24 mouse cellular contexts compared by ENCODE assay signal in genomic region chr12:57891556-57891955, GRCm38 (mm10).
"Had no signal": no experiment of that assay in that cellular context is flagged by ENCODE, and none has a peak within 500 bp of the region (broad histone marks: within the 10 kb centered on the region; RNA-seq: fewer than 3 reads in every experiment).

No protein-coding gene starts in this region.

- H3K4me2 ChIP-seq: heart, embryonic 12.5 days; hindbrain, embryonic 12.5 days; hindbrain, embryonic 14.5 days; kidney, embryonic 15.5 days; limb, embryonic 12.5 days; liver, embryonic 12.5 days had no signal

- H3K4me1 ChIP-seq: heart, embryonic 10.5 days; heart, embryonic 12.5 days; hindbrain, embryonic 10.5 days; hindbrain, embryonic 12.5 days; kidney, embryonic 15.5 days; limb, embryonic 10.5 days; limb, embryonic 12.5 days; liver, embryonic 12.5 days had no signal

- H3K9ac ChIP-seq: heart, embryonic 12.5 days; hindbrain, embryonic 12.5 days; hindbrain, embryonic 14.5 days; kidney, embryonic 15.5 days; limb, embryonic 12.5 days; liver, embryonic 12.5 days had no signal

- H3K27me3 ChIP-seq: heart, embryonic 12.5 days; hindbrain, embryonic 12.5 days; kidney, embryonic 15.5 days; limb, embryonic 12.5 days; liver, embryonic 12.5 days had no signal

- H3K27ac ChIP-seq: heart, embryonic 10.5 days; hindbrain, embryonic 10.5 days; hindbrain, embryonic 12.5 days; hindbrain, embryonic 14.5 days; kidney, embryonic 15.5 days; kidney, postnatal 0 days; layer of hippocampus, adult 2 months; left cerebral cortex, adult 2 months; limb, embryonic 10.5 days; limb, embryonic 12.5 days; liver, embryonic 12.5 days had no signal

- ATAC-seq: hindbrain, embryonic 16.5 days; inflammation-experienced regulatory T-cells, adult 6 months; liver, embryonic 12.5 days had no signal

- H3K4me3 ChIP-seq: heart, embryonic 10.5 days; heart, embryonic 12.5 days; hindbrain, embryonic 10.5 days; hindbrain, embryonic 12.5 days; kidney, embryonic 15.5 days; layer of hippocampus, adult 2 months; left cerebral cortex, adult 2 months; limb, embryonic 10.5 days; limb, embryonic 12.5 days; liver, embryonic 12.5 days had no signal

- H3K9me3 ChIP-seq: heart, embryonic 10.5 days; heart, embryonic 12.5 days; hindbrain, embryonic 10.5 days; hindbrain, embryonic 12.5 days; kidney, embryonic 15.5 days; limb, embryonic 10.5 days; limb, embryonic 12.5 days; liver, embryonic 12.5 days had no signal

- H3K36me3 ChIP-seq: heart, embryonic 10.5 days; heart, embryonic 12.5 days; hindbrain, embryonic 10.5 days; hindbrain, embryonic 12.5 days; kidney, embryonic 15.5 days; limb, embryonic 10.5 days; limb, embryonic 12.5 days; liver, embryonic 12.5 days had no signal

- DNase-seq: gastrocnemius, postnatal 14 days; gastrocnemius, postnatal 36 days; heart, adult 18-20 months; heart, postnatal 10 days; heart, postnatal 4 days; kidney, adult 11 months; kidney, adult 2 months; kidney, adult 9 months; kidney, postnatal 14 days; kidney, postnatal 36 days had no signal
